Mouse (Mus musculus): ENCODE results near the gene Foxred2.

Gene Foxred2

DNA sequence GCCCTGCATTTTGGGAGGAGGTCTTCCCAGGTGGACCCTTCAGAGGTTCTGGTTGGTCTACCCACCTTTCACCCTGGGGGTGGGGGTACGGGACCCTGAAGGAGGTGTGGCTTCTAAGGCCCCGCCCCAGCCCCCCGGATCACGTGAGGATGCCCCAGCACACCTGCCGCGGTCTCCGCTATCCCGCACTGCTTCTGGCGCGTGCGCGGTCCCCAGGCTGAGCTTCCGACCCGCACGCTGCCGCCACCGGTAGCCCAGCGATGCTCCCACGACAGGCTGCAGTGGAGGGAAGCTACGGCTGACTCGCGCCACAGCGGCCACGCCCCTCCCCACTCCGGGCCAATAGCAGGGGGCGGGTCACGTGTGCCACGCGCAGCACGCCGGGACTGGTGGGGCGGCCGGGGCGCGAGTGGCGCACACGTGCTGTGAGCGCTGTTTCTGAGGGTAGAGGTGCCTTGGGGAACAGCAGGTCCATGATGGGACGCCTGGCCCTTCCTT, at the start of gene Foxred2:
Gene Foxred2 (minus strand): TSS at position 319 of the 498 bp plus-strand sequence.
- peak; percentile 73 for DNase-seq (ENCODE audit: low spot score)

GRCm38 (mm10) chr15:78003929-78004328, 47.4 kb upstream of the Foxred2 start:
- peak; percentile 14 for DNase-seq (ENCODE audit: low spot score)

DNA sequence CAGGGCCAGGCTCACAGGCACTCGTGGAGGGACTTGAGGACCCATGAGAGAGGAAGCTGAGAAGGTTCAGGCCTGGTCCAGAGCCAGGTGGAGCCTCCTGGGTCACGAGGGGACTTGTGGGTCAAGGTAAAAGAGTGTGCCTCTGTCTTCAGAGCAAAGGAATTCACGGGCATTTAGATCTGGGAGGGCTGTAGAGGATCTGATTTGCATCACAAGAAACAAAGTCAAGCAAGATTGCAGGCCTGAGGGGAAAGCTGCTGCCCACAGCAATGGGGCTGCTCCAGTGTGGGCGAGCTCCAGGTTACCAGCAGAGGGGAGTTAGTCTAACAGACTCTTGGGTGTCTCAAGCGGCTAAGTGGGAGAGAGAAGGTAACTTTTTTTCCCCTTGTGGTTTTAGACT, 44.9 kb upstream of the Foxred2 start:
- no peak for DNase-seq (ENCODE audit: low spot score)

DNA sequence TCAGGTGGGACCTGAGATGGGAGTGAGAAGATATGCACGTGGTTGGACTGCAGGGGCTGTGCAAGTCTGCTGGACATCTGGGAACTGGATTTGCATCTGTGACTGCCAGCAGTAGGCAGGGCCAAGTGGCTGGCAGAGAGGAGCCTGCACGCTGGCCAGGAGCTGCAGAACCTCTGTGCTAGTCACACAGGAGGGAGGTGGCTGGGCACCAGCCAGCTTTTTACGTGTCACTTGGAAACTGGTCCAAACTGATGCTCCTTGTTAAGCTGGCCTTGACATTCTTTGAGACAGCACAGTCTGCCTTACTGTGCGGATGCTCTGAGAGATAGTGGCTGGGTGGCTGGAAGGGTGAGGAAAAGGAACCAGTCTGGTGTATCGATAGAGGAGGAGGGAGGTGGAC, 32.0 kb upstream of the Foxred2 start:
- DNase-seq (ENCODE audit: low spot score), result no peak

- DNase-seq (ENCODE audit: low spot score), result no peak
Measured at GRCm38 (mm10) chr15:77983391-77983790, 26.9 kb upstream of the Foxred2 start.

DNA sequence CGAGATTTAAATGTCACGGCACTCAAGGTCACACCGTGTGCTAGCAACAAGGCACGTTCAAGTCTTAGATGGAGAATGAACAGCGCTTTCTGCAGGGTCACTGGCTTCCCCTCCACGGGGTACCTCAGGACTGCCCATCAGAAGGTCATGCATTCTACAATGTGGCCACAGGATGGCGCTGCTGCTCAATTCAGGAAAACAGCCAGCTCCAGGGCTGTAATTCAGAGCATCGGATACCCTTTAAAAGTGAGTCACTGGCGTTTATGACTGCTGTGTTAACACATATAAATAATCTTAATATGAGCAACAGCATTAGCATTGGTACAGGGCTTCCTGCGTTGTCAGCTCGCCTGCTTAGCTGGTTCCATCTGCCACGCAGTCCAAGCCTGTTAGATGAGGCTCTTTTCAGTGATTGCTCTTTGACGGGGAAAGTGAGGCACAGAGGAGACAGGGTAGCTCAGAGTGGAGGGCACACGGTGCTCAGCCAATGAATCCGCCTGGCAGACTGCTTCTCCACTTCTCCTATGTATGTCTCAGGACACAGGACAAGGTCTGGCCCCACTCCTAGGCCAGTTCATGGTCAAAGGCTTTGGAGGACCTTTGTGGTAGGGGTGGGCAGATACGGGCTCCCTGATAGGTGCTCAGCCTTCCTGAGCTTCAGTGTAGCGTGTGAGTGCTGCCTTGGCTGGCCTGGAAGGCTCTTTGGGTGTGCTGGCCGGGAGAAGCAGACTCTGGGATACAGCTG, 25.8 kb upstream of the Foxred2 start:
- DNase-seq (ENCODE audit: low spot score), result peak; percentile 38

GRCm38 (mm10) chr15:77981181-77981680, 24.7 kb upstream of the Foxred2 start:
- DNase-seq (ENCODE audit: low spot score), result no peak

- DNase-seq (ENCODE audit: low spot score), result no peak
Measured at GRCm38 (mm10) chr15:77979427-77979865, 22.9 kb upstream of the Foxred2 start.

DNA sequence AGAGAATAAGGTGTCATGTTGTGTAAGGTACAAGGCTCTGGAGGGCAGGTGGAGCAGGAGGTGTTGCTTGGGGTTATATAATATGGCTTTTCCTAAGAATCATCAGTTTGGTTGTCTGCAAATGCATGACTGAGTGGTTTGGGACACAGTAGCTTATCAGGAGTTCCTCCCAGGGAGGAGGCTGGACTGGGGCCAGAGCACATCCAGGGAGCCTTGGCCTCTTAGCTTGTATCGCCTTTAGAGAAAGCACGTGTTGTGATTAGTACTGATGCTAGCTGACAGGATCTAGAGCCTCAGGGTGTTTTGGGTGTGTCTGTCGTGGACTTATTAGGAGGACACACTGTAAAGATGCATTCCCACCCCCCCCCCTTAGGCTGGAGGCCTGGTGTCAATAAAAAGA, 21.1 kb upstream of the Foxred2 start:
- DNase-seq (ENCODE audit: low spot score), result peak; percentile 11

- no peak for DNase-seq (ENCODE audit: low spot score)
Measured at GRCm38 (mm10) chr15:77974165-77974841, 17.8 kb upstream of the Foxred2 start.

DNA sequence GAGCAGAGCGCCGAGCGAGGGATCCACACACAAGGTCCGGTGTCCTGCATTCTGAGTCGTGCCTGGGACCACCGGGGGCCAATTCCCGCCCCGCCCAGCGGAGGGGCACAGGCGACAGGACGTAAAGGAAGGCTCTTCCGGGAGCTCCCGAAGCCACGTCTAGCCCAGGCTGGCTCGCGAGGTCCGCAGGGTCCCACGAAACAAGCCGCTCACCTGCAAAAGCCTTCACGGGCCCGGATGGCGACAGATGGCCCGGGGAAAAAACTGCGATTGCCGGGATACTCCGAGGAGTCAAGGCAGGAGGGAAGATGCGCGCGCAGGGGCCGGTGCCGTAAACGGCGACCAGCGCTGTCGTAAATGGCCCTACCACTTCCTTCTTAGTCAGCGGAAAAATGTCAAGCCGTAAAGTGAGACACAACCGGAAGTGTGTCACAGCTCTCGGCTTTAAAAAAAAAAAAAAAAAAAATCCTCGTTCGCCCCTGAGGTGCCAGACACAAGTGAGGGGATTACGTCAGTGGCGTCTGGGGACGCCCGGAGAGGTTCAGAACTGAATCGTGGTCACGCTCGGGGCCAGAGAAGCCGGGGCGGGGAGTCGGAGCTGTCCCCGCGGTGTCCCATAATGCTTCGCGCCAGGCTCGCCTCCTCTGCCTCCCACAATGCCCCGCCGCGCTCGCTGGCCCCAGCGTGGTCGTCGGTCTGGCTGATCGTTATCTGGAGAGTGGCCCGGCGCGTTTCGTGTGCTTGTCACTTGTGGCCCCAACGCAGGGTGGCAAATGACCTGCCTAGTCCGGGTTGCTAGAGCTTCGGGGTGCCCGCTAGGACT, 14.2 kb upstream of the Foxred2 start, which contains the start of gene Eif3d:
Gene Eif3d (minus strand): TSS at position 344 of the 823 bp plus-strand sequence.
- DNase-seq (ENCODE audit: low spot score), result peak; percentile 98

DNA sequence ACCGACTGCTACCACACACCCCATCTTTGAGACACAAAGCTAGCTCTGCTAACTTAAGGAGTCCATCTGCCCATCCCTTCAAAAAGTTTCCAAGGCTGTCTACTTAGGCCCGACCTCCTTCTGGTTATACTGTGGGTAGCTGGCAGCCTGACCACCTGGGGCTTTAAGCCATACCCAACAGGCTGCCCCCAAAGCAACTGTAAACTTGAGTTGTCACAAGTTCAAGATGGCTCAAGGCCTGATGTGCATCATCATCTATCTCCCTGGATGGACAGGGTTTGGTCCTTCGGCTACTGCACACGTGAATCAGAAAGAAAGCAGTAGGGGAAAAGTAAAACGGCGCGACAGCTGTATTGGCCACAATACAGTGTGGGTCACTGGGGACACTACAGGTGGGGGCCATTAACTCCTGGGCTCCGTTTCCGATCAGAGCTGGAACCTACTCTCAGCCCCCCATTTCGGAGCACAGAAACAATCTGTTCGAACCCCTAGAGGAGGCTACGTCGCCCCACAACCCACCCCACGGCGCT, 13.5 kb upstream of the Foxred2 start:
- DNase-seq (ENCODE audit: low spot score), result no peak

GRCm38 (mm10) chr15:77965117-77965528, 8.6 kb upstream of the Foxred2 start:
- DNase-seq (ENCODE audit: low spot score), result no peak

DNA sequence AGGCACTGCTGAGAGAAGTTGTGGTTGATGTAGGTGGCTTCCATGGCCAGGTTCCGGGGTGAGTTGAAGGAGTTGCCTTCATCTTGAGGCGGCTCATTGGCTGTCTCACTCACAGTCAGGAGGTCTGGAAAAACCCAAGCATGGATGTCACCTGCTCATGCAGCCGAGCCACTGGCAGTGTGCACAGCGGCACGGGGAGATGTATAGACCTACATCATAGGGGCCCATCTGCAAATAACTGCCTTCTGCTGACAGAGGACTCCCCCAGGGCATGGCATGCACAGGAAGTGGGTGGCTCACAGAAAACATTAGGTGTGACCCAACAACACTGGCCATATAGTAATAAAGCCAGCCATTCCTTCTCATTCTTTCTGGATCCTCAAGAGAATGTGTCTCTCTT, 5.9 kb upstream of the Foxred2 start:
- DNase-seq (ENCODE audit: low spot score), result no peak

DNA sequence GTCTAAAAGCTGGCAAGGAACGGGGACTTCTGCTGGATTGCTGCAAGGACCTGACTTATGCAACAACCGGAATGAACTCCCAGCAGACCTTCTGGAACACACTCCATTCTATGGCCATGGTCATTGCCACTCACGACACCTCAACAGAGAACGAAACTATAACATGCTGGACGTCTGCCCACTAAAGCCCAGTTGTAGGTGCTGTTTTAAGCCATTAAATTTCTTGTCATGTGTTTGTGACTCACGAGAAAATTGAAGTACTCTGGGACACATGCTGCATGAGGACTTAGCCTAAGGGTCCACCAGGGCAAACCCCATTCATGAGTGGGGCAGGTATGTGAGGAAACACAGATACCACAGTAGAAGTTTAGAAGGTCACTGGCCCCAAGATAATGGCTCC, 4.2 kb upstream of the Foxred2 start:
- no peak for DNase-seq (ENCODE audit: low spot score)

GRCm38 (mm10) chr15:77958071-77958470, 1.5 kb upstream of the Foxred2 start:
- DNase-seq (ENCODE audit: low spot score), result no peak

DNA sequence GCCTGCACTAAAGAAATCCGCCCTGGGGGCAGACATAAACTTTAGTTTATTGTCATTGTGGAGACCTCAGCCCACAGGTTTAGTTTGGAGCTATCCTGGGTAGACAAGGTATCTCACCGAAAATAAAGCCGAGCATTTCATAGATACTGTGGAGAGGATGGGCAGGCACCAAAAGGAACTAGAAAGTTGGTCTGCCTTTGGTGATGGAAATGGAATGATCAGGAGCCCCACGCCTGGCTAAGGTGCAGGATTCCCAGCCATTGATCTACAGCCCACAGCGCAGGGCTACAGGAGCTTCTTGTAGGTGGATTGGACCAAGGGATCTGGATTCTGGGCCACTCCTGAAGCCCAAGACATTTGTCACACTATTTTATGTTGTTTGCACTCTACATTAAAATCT, 1.1 kb upstream of the Foxred2 start:
- DNase-seq (ENCODE audit: low spot score), result no peak

DNA sequence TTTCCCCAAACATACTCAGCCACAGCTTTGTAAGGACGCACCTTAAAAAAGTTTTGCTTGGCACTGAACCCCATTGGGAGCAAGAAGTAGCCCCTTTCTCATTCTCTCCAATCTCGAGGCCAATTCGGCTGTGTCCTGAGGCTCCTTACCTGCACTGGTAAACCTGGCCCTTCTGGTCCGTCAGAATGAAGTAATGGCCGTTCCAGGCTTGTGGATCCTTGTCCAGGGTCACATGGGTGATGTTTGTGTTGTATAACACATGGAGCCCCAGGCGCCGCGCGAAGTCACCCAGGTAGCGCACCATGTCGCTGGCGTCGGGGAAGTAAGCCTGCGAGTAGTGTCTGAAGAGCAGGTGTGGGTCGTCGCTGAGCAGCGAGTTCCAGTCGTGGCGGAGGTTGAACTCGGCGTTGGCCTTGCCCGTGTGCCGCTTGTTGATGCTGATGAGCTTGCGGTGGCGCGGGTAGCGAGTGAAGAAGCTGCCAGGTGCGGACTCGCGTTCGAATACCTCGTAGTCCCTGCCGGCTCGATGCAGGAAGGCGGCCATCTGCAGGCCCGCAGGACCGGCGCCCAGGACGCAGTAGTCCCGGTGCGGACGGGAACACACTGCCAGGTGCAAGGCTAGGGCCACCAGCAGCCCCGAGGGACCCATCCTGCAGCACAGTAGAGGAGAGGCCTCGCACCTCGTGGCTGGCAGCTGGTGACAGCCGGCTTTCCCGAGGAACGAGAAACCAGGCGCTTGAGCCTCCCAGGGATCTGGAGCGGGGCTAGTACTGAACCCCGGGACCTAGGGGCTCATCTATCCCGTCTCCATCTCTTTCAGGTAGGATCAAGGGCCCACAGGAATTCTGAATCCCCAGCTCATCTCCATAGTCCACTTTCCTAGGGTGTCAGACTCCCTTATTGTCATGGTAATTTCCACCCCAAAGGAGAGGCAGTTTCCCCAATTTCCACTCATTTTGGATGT, 800 bp downstream of the Foxred2 start:
- DNase-seq (ENCODE audit: low spot score), result no peak

GRCm38 (mm10) chr15:77954362-77954761, 2.2 kb downstream of the Foxred2 start:
- DNase-seq (ENCODE audit: low spot score), result no peak

DNA sequence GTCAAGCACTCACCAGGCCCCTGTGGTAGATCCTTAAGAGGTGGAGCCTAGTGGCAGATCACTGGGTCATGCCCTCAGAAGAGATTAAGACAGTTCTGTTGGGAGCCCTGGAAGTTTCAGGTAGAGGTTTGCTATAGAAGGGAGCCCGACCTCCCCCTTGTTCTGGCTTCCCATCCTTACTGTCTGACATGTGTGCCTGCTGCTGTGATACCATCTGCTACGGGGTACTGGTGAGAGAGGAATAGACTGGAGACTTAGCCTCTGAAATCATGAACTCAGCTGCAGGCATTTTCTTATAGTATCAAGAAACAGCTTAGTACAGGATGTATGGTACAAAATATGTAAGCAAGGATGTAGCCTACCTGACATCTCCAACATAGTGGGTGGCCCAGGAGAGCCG, 3.6 kb downstream of the Foxred2 start:
- no peak for DNase-seq (ENCODE audit: low spot score)

- no peak for DNase-seq (ENCODE audit: low spot score)
Measured at GRCm38 (mm10) chr15:77949061-77949460, 7.5 kb downstream of the Foxred2 start.
